Mouse (Mus musculus) CH12.LX (cell line): ENCODE measurements around the gene Gpr84. TPM values are rescaled to one million over a fixed set of nuclear protein-coding genes. Genes with fewer than 3 reads are reported as not detected.

Experiments used
- DNase-seq: peaks from one replicate; pipeline ENCODE4 v3.0.0-alpha.2; 2013; ENCODE audit errors: extremely low read depth
- H3K27ac ChIP-seq: 2 replicates; pipeline ENCODE4 v1.5.1; 2012; ENCODE audit warnings: low read depth, mild to moderate bottlenecking, control low read depth, moderate library complexity; ENCODE audit not compliant: insufficient read depth
- H3K27me3 ChIP-seq: replicated peaks from 2 replicates; pipeline ENCODE3; 2012; ENCODE audit warnings: inconsistent platforms
- H3K36me3 ChIP-seq, 2 experiments: replicated peaks in 1 of 2; 2 replicates each; pipeline versions ENCODE3 to v1.6.1; 2012; ENCODE audit warnings: inconsistent platforms in 1 of 2, low read length in 1 of 2, mild to moderate bottlenecking in 1 of 2, mixed read lengths in 1 of 2, moderate library complexity in 1 of 2; ENCODE audit not compliant: control insufficient read depth in 1 of 2, insufficient read depth in 1 of 2
- H3K4me1 ChIP-seq, 2 experiments: 2 replicates each; pipeline ENCODE4 v1.6.1; 2012; ENCODE audit warnings: inconsistent platforms in 1 of 2, moderate library complexity in 1 of 2; ENCODE audit not compliant: insufficient read depth in 2 of 2, control insufficient read depth in 1 of 2
- H3K4me2 ChIP-seq: 2 replicates; pipeline ENCODE4 v1.6.1; 2012; ENCODE audit warnings: low read depth, mild to moderate bottlenecking, control low read depth; ENCODE audit not compliant: poor library complexity, insufficient read depth, severe bottlenecking
- H3K4me3 ChIP-seq, 3 experiments: fragments of 150-350 bp in 1 of 3; sonication (generic) in 1 of 3; replicated peaks in 1 of 3; 2 replicates each; pipeline versions ENCODE3 to v1.5.1; 2011 to 2012; ENCODE audit warnings: low read depth in 2 of 3, low read length in 2 of 3, mild to moderate bottlenecking in 2 of 3, moderate library complexity in 2 of 3, control low read depth in 1 of 3, improper control_type of control experiment in 1 of 3, inconsistent platforms in 1 of 3, mixed read lengths in 1 of 3; ENCODE audit not compliant: poor library complexity in 1 of 3
- H3K79me2 ChIP-seq: replicated peaks from 2 replicates; pipeline ENCODE4 v1.6.1; 2012; ENCODE audit warnings: mild to moderate bottlenecking, moderate library complexity; ENCODE audit not compliant: control insufficient read depth, poor library complexity, insufficient read depth, severe bottlenecking; ENCODE audit errors: extremely low read depth
- H3K9ac ChIP-seq: 2 replicates; pipeline ENCODE4 v1.6.1; 2012; ENCODE audit warnings: low read depth, mild to moderate bottlenecking, control low read depth, moderate library complexity; ENCODE audit not compliant: insufficient read depth
- H3K9me3 ChIP-seq: replicated peaks from 2 replicates; pipeline ENCODE3; 2012; ENCODE audit warnings: low read length, inconsistent platforms, mixed read lengths
- BHLHE40 ChIP-seq: IDR thresholded peaks from 2 replicates; pipeline ENCODE4 v1.6.1; 2011; ENCODE audit warnings: mild to moderate bottlenecking, low read depth, low read length, improper control_type of control experiment
- CHD2 ChIP-seq: IDR thresholded peaks from 2 replicates; pipeline ENCODE4 v1.6.1; 2011; ENCODE audit warnings: low read length, improper control_type of control experiment
- CTCF ChIP-seq, 2 experiments: IDR thresholded peaks in 1 of 2; conservative IDR thresholded peaks in 1 of 2; 2 replicates each; pipeline ENCODE4 v1.5.1; 2011 to 2012; ENCODE audit warnings: low read depth in 2 of 2, low read length in 2 of 2, improper control_type of control experiment in 1 of 2, inconsistent platforms in 1 of 2, mild to moderate bottlenecking in 1 of 2, moderate library complexity in 1 of 2
- E2F4 ChIP-seq: IDR thresholded peaks from 2 replicates; pipeline ENCODE4 v1.6.1; 2011; ENCODE audit warnings: low read depth, low read length, improper control_type of control experiment; ENCODE audit not compliant: insufficient replicate concordance
- ELF1 ChIP-seq: IDR thresholded peaks from 2 replicates; pipeline ENCODE4 v1.6.1; 2014; ENCODE audit warnings: low read depth, mild to moderate bottlenecking, inconsistent platforms, low read length, improper control_type of control experiment
- EP300 ChIP-seq: IDR thresholded peaks from 2 replicates; pipeline ENCODE4 v1.6.1; 2011; ENCODE audit warnings: low read length, improper control_type of control experiment
- ETS1 ChIP-seq: conservative IDR thresholded peaks from 2 replicates; pipeline ENCODE4 v1.6.1; 2012; ENCODE audit warnings: low read depth, mild to moderate bottlenecking, inconsistent platforms, low read length, improper control_type of control experiment, moderate library complexity
- GABPA ChIP-seq: IDR thresholded peaks from 2 replicates; pipeline ENCODE4 v1.6.1; 2012; ENCODE audit warnings: low read depth, low read length, improper control_type of control experiment, inconsistent platforms; ENCODE audit not compliant: insufficient replicate concordance
- IRF4 ChIP-seq: IDR thresholded peaks from 2 replicates; pipeline ENCODE4 v1.6.1; 2014; ENCODE audit warnings: low read depth, mild to moderate bottlenecking, inconsistent platforms, low read length, improper control_type of control experiment
- JUND ChIP-seq: conservative IDR thresholded peaks from 2 replicates; pipeline ENCODE4 v1.6.1; 2011; ENCODE audit warnings: low read depth, low read length, improper control_type of control experiment
- KAT2A ChIP-seq: IDR thresholded peaks from 2 replicates; pipeline ENCODE4 v1.6.1; 2012; ENCODE audit warnings: low read length, improper control_type of control experiment, inconsistent platforms; ENCODE audit not compliant: insufficient replicate concordance
- NELFE ChIP-seq: IDR thresholded peaks from 2 replicates; pipeline ENCODE4 v1.6.1; 2011; ENCODE audit warnings: low read depth, low read length, improper control_type of control experiment
- NRF1 ChIP-seq: IDR thresholded peaks from 2 replicates; pipeline ENCODE4 v1.6.1; 2014; ENCODE audit warnings: low read depth, mild to moderate bottlenecking, inconsistent platforms, low read length, improper control_type of control experiment, moderate library complexity
- POLR2A ChIP-seq: IDR thresholded peaks from 2 replicates; pipeline ENCODE4 v1.6.1; 2011; ENCODE audit warnings: low read depth, mild to moderate bottlenecking, improper control_type of control experiment, low read length
- RAD21 ChIP-seq: IDR thresholded peaks from 2 replicates; pipeline ENCODE4 v1.6.1; 2011; ENCODE audit warnings: low read depth, mild to moderate bottlenecking, low read length, improper control_type of control experiment, moderate library complexity
- SIN3A ChIP-seq: IDR thresholded peaks from 2 replicates; pipeline ENCODE4 v1.6.1; 2012; ENCODE audit warnings: low read length, improper control_type of control experiment, inconsistent platforms
- TCF12 ChIP-seq: IDR thresholded peaks from 2 replicates; pipeline ENCODE4 v1.6.1; 2014; ENCODE audit warnings: low read depth, mild to moderate bottlenecking, inconsistent platforms, low read length, improper control_type of control experiment
- UBTF ChIP-seq: IDR thresholded peaks from 2 replicates; pipeline ENCODE4 v1.6.1; 2012; ENCODE audit warnings: low read depth, mild to moderate bottlenecking, inconsistent platforms, low read length, improper control_type of control experiment, moderate library complexity
- USF2 ChIP-seq: conservative IDR thresholded peaks from 2 replicates; pipeline ENCODE4 v1.6.1; 2011; ENCODE audit warnings: low read depth, low read length, improper control_type of control experiment
- ZMIZ1 ChIP-seq: IDR thresholded peaks from 2 replicates; pipeline ENCODE4 v1.6.1; 2012; ENCODE audit warnings: low read depth, mild to moderate bottlenecking, inconsistent platforms, low read length, improper control_type of control experiment
- ZNF384 ChIP-seq: IDR thresholded peaks from 2 replicates; pipeline ENCODE4 v1.6.1; 2012; ENCODE audit warnings: low read depth, low read length, improper control_type of control experiment, inconsistent platforms
- dilution Hi-C: fragments of 300-500 bp; cut with MboI; formaldehyde crosslinking; loops from 2 replicates; pipeline ENCODE4 v1.14.3; 2020; ENCODE audit warnings: low sequenced_read_pairs; ENCODE audit not compliant: extremely low pct_unique_long_range_greater_than_20kb, extremely low pct_ligation_motif_present
- in situ Hi-C: fragments of 300-500 bp; cut with MboI; formaldehyde crosslinking; loops from 3 replicates; pipeline ENCODE4 v1.14.3; 2019; ENCODE audit warnings: low sequenced_read_pairs, low pct_ligation_motif_present, low pct_unique_long_range_greater_than_20kb, mixed read lengths
- polyA plus RNA-seq: library from polyadenylated mRNA; unstranded; fragments of >175 nt; gene quantifications from 2 replicates; pipeline ENCODE4 v1.2.1, GENCODE M21; 2012; ENCODE audit warnings: low read depth; ENCODE audit not compliant: insufficient read length
- total RNA-seq, 2 experiments: library from RNA; depleted of rRNA; stranded (reverse); fragments of 300-350 nt in 1 of 2; fragments of >200 nt in 1 of 2; gene quantifications; 2 replicates each; pipeline ENCODE4 v1.2.3; 2012 to 2014

The Gpr84 gene
- total and polyA plus RNA-seq, 3 experiments = 0.42 to 1.4 (median 0.66) TPM

DNA sequence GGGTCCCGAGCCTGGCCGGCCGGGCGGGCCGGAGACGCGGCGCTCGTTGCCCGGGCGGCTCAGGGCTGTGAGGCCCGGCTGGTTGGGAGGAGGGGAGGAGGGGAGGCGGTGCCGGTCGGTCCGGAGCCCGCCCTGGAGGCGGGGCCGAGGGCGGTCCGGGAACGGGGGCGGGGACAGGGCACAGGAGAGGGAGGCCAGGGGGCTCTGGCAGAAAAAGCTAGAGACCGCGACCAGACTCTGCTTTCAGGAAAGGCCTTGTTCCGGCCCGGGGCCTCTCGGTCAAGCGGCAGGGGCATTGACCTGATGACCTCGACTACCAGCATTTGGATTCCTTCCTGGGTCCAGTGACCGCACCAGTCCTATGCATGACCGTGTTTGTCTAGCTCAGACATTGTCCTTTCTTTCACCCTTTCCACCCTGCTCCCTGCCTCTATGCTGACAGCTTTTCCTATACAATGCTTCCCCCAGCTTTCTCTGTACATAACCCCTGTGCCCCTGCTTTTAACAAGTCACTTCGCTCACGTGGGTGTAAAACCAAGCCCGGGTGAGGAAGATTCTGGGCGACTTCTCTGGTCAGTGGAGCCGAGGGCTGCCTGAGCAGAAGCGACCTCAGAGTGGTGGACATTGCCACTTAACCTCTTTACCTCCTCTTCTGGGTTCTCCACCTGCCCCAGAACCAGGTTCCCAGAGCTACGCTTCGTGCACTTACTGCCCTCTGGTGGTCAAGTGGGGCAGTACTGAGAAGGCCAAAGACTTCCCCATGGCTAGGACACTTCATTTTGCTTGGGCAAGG lies 13.2 kb upstream of the Gpr84 start (continued):
- peak; percentile 37; the same call in 1 of the 2 replicates for TF ChIP-seq TCF12
- no peak for TF ChIP-seq EP300
- no peak for TF ChIP-seq NELFE
- TF ChIP-seq GABPA = no peak
- no peak for TF ChIP-seq NRF1
- TF ChIP-seq RAD21 = peak; percentile 72
- no peak for TF ChIP-seq UBTF
- no peak for TF ChIP-seq IRF4
- TF ChIP-seq BHLHE40 = no peak
- TF ChIP-seq ZMIZ1 = no peak
- no peak for TF ChIP-seq E2F4
- no peak for TF ChIP-seq KAT2A

DNA sequence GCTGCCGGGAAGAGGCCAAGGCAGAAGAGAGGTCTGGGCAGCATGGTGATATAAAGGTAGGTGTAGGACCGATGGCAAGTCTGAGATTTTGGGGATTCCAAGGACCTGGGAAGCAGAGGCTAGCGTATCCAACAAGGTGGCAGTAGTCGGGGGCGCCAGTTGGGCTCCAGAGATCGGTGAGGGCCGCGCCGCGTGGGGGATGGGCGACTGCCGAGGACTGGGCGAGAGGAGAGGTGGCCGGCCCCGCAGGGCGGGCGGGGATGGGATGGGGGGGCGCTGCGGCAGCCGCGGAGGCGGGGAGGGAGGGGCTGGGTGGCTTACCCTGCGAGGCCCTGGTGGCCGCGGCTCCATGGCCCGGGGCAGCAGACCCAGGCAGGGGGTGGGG lies 12.7 kb upstream of the Gpr84 start:
- Histone ChIP-seq H3K9me3 (no peaks in the 10 kb centered on the region), H3K79me2 (no peaks in the 10 kb centered on the region), H3K36me3 (peaks cover 0 to 57% of the 10 kb centered on the region in 2 experiments), H3K4me2 (peak overlapping the region; percentile 90), H3K4me1 (peaks cover 3 to 23% of the 10 kb centered on the region in 2 experiments), H3K27ac (no peak overlapping the region), H3K9ac (peak overlapping the region; percentile 76), H3K27me3 (no peaks in the 10 kb centered on the region), H3K4me3 (peak overlapping the region; percentile 44 to 60 (median 52))
- TF ChIP-seq JUND = no peak
- peak; percentile 39; the same call in 1 of the 2 replicates for TF ChIP-seq CHD2
- no peak for TF ChIP-seq IRF4
- peak; percentile 6; the same call in 1 of the 2 replicates for TF ChIP-seq EP300
- TF ChIP-seq ZNF384 = no peak
- in situ Hi-C loops (no loop called here), dilution Hi-C loops (no loop called here)
- DNase-seq = no peak

DNA sequence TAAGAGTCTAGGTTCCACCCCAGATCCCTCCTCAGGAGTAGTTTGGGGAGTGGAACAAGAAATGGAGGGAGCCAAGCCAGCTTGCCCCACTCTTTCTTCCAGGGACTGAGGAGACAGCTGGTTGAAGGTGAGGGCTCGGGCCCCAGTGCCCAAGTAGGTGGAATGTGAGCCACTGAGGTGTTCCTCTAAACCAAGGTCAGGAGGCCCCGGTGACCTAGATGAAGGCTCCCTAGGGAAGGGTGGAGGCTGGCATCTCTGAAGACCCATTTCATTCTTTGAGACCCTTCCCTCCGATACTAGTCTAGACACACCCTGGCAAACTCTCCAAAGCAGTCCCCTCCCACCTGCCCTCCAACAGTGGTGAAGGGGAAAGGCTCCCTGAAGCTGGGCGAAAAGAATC lies 12.0 kb upstream of the Gpr84 start:
- peak overlapping the region; percentile 90; the same call in 1 of the 2 replicates for H3K4me2 ChIP-seq
- dilution Hi-C loops = no loop called here
- no peak overlapping the region for H3K9ac ChIP-seq
- no peaks in the 10 kb centered on the region for H3K27me3 ChIP-seq
- H3K9me3 ChIP-seq = no peaks in the 10 kb centered on the region
- no peak for DNase-seq
- H3K36me3 ChIP-seq = peaks cover 0 to 64% of the 10 kb centered on the region in 2 experiments
- no peaks in the 10 kb centered on the region for H3K79me2 ChIP-seq
- in situ Hi-C loops = no loop called here
- TF ChIP-seq USF2 (no peak), UBTF (no peak), GABPA (no peak), POLR2A (no peak), CTCF (conservative IDR thresholded peaks at IDR 0.05 in 1 of 2, IDR thresholded peaks at IDR 0.05 in 1 of 2; ENCODE audit: low read depth in 2 of 2, low read length in 2 of 2) (no peak), ETS1 (no peak), BHLHE40 (no peak), SIN3A (no peak), ELF1 (no peak)
- H3K4me1 ChIP-seq = peaks cover 3 to 23% of the 10 kb centered on the region in 2 experiments
- H3K4me3 ChIP-seq = peak overlapping the region in 1 of 3 experiments; percentile 52
- no peak overlapping the region for H3K27ac ChIP-seq
